Mouse (Mus musculus): Measurements from ENCODE around the gene Pou2f1. TPM values are rescaled to one million over a fixed set of nuclear protein-coding genes. Genes with fewer than 3 reads are reported as not detected.

The Pou2f1 gene
- polyA plus RNA-seq, 1 experiment = 47.7 TPM

- Histone ChIP-seq H3K9ac (ENCODE audit: low read depth, poor library complexity, severe bottlenecking) (no peak overlapping the region), H3K4me1 (ENCODE audit: control insufficient read depth, insufficient read depth, low read length) (no peaks in the 10 kb centered on the region), H3K27me3 (ENCODE audit: control insufficient read depth, insufficient read depth, low read length, poor library complexity, severe bottlenecking) (no peaks in the 10 kb centered on the region), H3K4me3 (ENCODE audit: low read depth, low read length) (no peak overlapping the region), H3K36me3 (ENCODE audit: control insufficient read depth, insufficient read depth, low read length, poor library complexity, severe bottlenecking) (no peaks in the 10 kb centered on the region), H3K27ac (ENCODE audit: insufficient read depth, low read length) (no peak overlapping the region), H3K9me3 (replicated peaks; ENCODE audit: control insufficient read depth, insufficient read depth, low read length, poor library complexity, severe bottlenecking) (no peaks in the 10 kb centered on the region)
- TF ChIP-seq POLR2A (IDR thresholded peaks at IDR 0.05; ENCODE audit: insufficient read depth, low read length) (no peak), CTCF (IDR thresholded peaks at IDR 0.05; ENCODE audit: low read depth, low read length) (no peak)
Observed at GRCm38 (mm10) chr1:165857279-165857678, 145.2 kb downstream of the Pou2f1 start.

- Histone ChIP-seq H3K27ac (ENCODE audit: insufficient read depth, low read length) (no peak overlapping the region), H3K9ac (ENCODE audit: low read depth, poor library complexity, severe bottlenecking) (no peak overlapping the region), H3K27me3 (ENCODE audit: control insufficient read depth, insufficient read depth, low read length, poor library complexity, severe bottlenecking) (no peaks in the 10 kb centered on the region), H3K4me1 (ENCODE audit: control insufficient read depth, insufficient read depth, low read length) (no peaks in the 10 kb centered on the region), H3K36me3 (ENCODE audit: control insufficient read depth, insufficient read depth, low read length, poor library complexity, severe bottlenecking) (no peaks in the 10 kb centered on the region), H3K4me3 (ENCODE audit: low read depth, low read length) (no peak overlapping the region), H3K9me3 (replicated peaks; ENCODE audit: control insufficient read depth, insufficient read depth, low read length, poor library complexity, severe bottlenecking) (no peaks in the 10 kb centered on the region)
- TF ChIP-seq POLR2A (IDR thresholded peaks at IDR 0.05; ENCODE audit: insufficient read depth, low read length) = no peak
- no peak for TF ChIP-seq EP300 (IDR thresholded peaks at IDR 0.05; ENCODE audit: insufficient read depth, low read depth, low read length)
- TF ChIP-seq CTCF (IDR thresholded peaks at IDR 0.05; ENCODE audit: low read depth, low read length) = no peak
Observed at GRCm38 (mm10) chr1:165855759-165856545, 146.5 kb downstream of the Pou2f1 start.

DNA sequence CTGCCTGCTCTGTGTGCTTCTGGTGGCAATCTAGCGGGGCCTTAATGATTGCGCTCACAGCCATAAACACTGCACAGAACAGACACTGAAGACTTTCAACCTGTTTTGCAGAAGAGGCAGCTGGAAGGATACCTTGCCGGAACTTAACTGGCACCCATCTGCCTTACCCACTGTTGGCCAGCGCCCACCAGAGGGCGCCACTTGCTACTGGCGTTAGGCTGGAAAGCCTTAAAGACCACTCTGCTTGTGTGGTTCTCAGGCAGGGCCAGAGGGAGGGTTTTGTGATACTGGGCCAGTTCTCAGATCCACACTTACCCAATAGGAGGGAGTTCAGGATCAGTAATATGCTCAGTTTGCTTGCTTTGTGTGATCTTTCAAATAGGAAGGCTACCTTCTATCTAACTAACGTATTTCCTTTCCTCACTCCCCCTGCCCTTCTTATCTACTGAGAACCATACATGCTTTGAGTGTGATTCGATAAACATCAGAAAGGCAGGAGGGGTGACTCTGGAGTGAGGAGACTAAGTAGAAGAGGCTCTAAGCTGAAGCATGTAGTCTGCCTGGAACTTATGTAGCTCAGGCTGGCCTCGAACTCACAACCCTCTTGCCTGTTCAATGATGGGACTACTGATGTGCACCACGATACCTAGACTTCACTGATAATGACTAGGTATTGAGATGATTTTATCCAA lies 148.6 kb downstream of the Pou2f1 start:
- TF ChIP-seq CTCF (IDR thresholded peaks at IDR 0.05; ENCODE audit: low read depth, low read length) = peak; percentile 96
- no peak for TF ChIP-seq EP300 (IDR thresholded peaks at IDR 0.05; ENCODE audit: insufficient read depth, low read depth, low read length)
- no peaks in the 10 kb centered on the region for H3K9me3 ChIP-seq (replicated peaks; ENCODE audit: control insufficient read depth, insufficient read depth, low read length, poor library complexity, severe bottlenecking)
- no peaks in the 10 kb centered on the region for H3K27me3 ChIP-seq (ENCODE audit: control insufficient read depth, insufficient read depth, low read length, poor library complexity, severe bottlenecking)

GRCm38 (mm10) chr1:165853131-165853721 lies 149.3 kb downstream of the Pou2f1 start:
- H3K36me3 ChIP-seq (ENCODE audit: control insufficient read depth, insufficient read depth, low read length, poor library complexity, severe bottlenecking) = no peaks in the 10 kb centered on the region
- H3K4me1 ChIP-seq (ENCODE audit: control insufficient read depth, insufficient read depth, low read length) = no peaks in the 10 kb centered on the region
- H3K27ac ChIP-seq (ENCODE audit: insufficient read depth, low read length) = no peak overlapping the region
- TF ChIP-seq EP300 (IDR thresholded peaks at IDR 0.05; ENCODE audit: insufficient read depth, low read depth, low read length) (no peak), POLR2A (IDR thresholded peaks at IDR 0.05; ENCODE audit: insufficient read depth, low read length) (no peak), CTCF (IDR thresholded peaks at IDR 0.05; ENCODE audit: low read depth, low read length) (no peak)
- H3K9ac ChIP-seq (ENCODE audit: low read depth, poor library complexity, severe bottlenecking) = no peak overlapping the region
- H3K4me3 ChIP-seq (ENCODE audit: low read depth, low read length) = no peak overlapping the region
- no peaks in the 10 kb centered on the region for H3K27me3 ChIP-seq (ENCODE audit: control insufficient read depth, insufficient read depth, low read length, poor library complexity, severe bottlenecking)
- no peaks in the 10 kb centered on the region for H3K9me3 ChIP-seq (replicated peaks; ENCODE audit: control insufficient read depth, insufficient read depth, low read length, poor library complexity, severe bottlenecking)

More for the DNA sequence above, 148.6 kb downstream of the Pou2f1 start:
- Histone ChIP-seq H3K36me3 (ENCODE audit: control insufficient read depth, insufficient read depth, low read length, poor library complexity, severe bottlenecking) (no peaks in the 10 kb centered on the region), H3K27ac (ENCODE audit: insufficient read depth, low read length) (no peak overlapping the region), H3K4me1 (ENCODE audit: control insufficient read depth, insufficient read depth, low read length) (no peaks in the 10 kb centered on the region), H3K9ac (ENCODE audit: low read depth, poor library complexity, severe bottlenecking) (no peak overlapping the region), H3K4me3 (ENCODE audit: low read depth, low read length) (no peak overlapping the region)

GRCm38 (mm10) chr1:165852131-165852530 lies 150.3 kb downstream of the Pou2f1 start:
- Histone ChIP-seq H3K27ac (ENCODE audit: insufficient read depth, low read length) (no peak overlapping the region), H3K9ac (ENCODE audit: low read depth, poor library complexity, severe bottlenecking) (no peak overlapping the region), H3K36me3 (ENCODE audit: control insufficient read depth, insufficient read depth, low read length, poor library complexity, severe bottlenecking) (no peaks in the 10 kb centered on the region), H3K4me3 (ENCODE audit: low read depth, low read length) (no peak overlapping the region), H3K9me3 (replicated peaks; ENCODE audit: control insufficient read depth, insufficient read depth, low read length, poor library complexity, severe bottlenecking) (no peaks in the 10 kb centered on the region), H3K27me3 (ENCODE audit: control insufficient read depth, insufficient read depth, low read length, poor library complexity, severe bottlenecking) (no peaks in the 10 kb centered on the region), H3K4me1 (ENCODE audit: control insufficient read depth, insufficient read depth, low read length) (no peaks in the 10 kb centered on the region)
- TF ChIP-seq EP300 (IDR thresholded peaks at IDR 0.05; ENCODE audit: insufficient read depth, low read depth, low read length) = no peak
- TF ChIP-seq POLR2A (IDR thresholded peaks at IDR 0.05; ENCODE audit: insufficient read depth, low read length) = no peak
- TF ChIP-seq CTCF (IDR thresholded peaks at IDR 0.05; ENCODE audit: low read depth, low read length) = no peak
